Mouse (Mus musculus) ES-Bruce4 (cell line): ENCODE results near the gene Gucd1.

Experiments used
- CTCF ChIP-seq: IDR thresholded peaks from one replicate; pipeline ENCODE4 v1.8.1; 2011; ENCODE audit warnings: low read depth, low read length
- EP300 ChIP-seq: IDR thresholded peaks from 2 replicates; pipeline ENCODE4 v1.6.1; 2011; ENCODE audit warnings: low read depth, low read length; ENCODE audit not compliant: insufficient read depth
- POLR2A ChIP-seq: IDR thresholded peaks from one replicate; pipeline ENCODE4 v1.8.1; 2011; ENCODE audit warnings: low read length; ENCODE audit not compliant: insufficient read depth

DNA sequence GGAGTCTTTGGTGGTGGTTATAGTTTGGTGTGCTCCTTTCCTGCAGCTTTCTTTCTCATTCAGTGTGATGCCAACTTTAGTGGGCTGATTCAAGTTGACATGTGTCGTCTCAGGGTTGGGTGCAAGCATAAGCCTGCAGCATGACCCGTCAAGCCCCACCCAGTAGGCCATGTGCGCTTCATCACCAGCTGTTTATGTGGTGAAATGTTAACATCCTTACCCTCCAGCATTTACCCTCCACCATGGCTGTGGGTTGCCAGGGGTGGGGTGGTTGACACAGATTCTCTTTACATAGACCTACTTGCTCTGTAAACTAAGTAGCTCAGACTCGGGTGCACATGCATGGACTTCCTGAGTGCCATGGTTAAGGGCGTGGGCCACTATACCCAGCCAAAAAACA, 18.4 kb upstream of the Gucd1 start:
- TF ChIP-seq EP300 (no peak), POLR2A (no peak), CTCF (no peak)
